Mouse (Mus musculus): Measurements from ENCODE around the gene Gtf2ird2.

Gtf2ird2 gene

GRCm38 (mm10) chr5:134270566-134270965 lies 86.7 kb downstream of the Gtf2ird2 start:
- DNase-seq (ENCODE audit: low spot score): no peak

GRCm38 (mm10) chr5:134271421-134271820 lies 87.6 kb downstream of the Gtf2ird2 start:
- no peak for DNase-seq (ENCODE audit: low spot score)

- no peak for DNase-seq (ENCODE audit: low spot score)
Observed at GRCm38 (mm10) chr5:134272761-134273160, 88.9 kb downstream of the Gtf2ird2 start.

GRCm38 (mm10) chr5:134273761-134274160 lies 89.9 kb downstream of the Gtf2ird2 start:
- no peak for DNase-seq (ENCODE audit: low spot score)

All from urinary bladder, postnatal 25 days (tissue).